Mouse (Mus musculus) embryonic facial prominence, embryonic 10.5 days (tissue): Measurements from ENCODE around the gene Sugp2. TPM values are rescaled to one million over a fixed set of nuclear protein-coding genes. Genes with fewer than 3 reads are reported as not detected.

Experiments
- DNase-seq: peaks from one replicate; pipeline ENCODE4 v3.0.0-alpha.2; 2017; ENCODE audit warnings: low spot score
- H3K27ac ChIP-seq: fragments of 300-500 bp; sonication (generic); replicated peaks from 2 replicates; pipeline ENCODE4 v1.5.1; 2016; ENCODE audit warnings: mild to moderate bottlenecking
- H3K27me3 ChIP-seq: fragments of 300-500 bp; sonication (generic); replicated peaks from 2 replicates; pipeline ENCODE4 v1.6.1; 2016; ENCODE audit warnings: low read depth, mild to moderate bottlenecking; ENCODE audit not compliant: poor library complexity, severe bottlenecking
- H3K36me3 ChIP-seq: fragments of 300-500 bp; sonication (generic); replicated peaks from 2 replicates; pipeline ENCODE4 v1.6.1; 2016; ENCODE audit warnings: mild to moderate bottlenecking, moderate library complexity
- H3K4me1 ChIP-seq: fragments of 300-500 bp; sonication (generic); 2 replicates; pipeline ENCODE4 v1.6.1; 2016
- H3K4me3 ChIP-seq: fragments of 300-500 bp; sonication (generic); 2 replicates; pipeline ENCODE4 v1.5.1; 2016; ENCODE audit warnings: mild to moderate bottlenecking, moderate library complexity
- H3K9me3 ChIP-seq: fragments of 300-500 bp; sonication (generic); 2 replicates; pipeline ENCODE4 v1.6.1; 2016; ENCODE audit warnings: mild to moderate bottlenecking
- WGBS: fragments of 180-500 bp; shearing (Covaris S2); methylation state at CpG from one replicate; pipeline ENCODE4 v1.1.7; 2016; 5-methylcytosine and 5-hydroxymethylcytosine counted together
- polyA plus RNA-seq: library from polyadenylated mRNA; unstranded; fragments of >200 nt; fragmentation: Nextera tagmentation; extraction: Ambion mirVana; gene quantifications from 2 replicates; pipeline ENCODE4 v1.2.1, GENCODE M21; 2016

The Sugp2 gene
- polyA plus RNA-seq, 1 experiment from 2014 or later: 47.0 TPM

- Histone ChIP-seq H3K4me3 (peak within 1 kb of the TSS; percentile 47), H3K9me3 (0 out of 2 replicates have a peak, but pooled peaks cover 5% of the 10 kb centered on the region), H3K27ac (peak within 1 kb of the TSS; percentile 79), H3K4me1 (peaks cover 34% of the 10 kb centered on the region), H3K36me3 (peaks cover 52% of the 10 kb centered on the region), H3K27me3 (peaks cover 28% of the 10 kb centered on the region)
- DNase-seq: peak; percentile 60
- WGBS: 25% methylated on average over 14 of the region's 14 CpGs
Observed at GRCm38 (mm10) chr8:70329124-70329834, 95.3 kb downstream of the Sugp2 start, which contains the start of gene Gdf1. Gdf1 (plus strand) TSS chr8:70329817.

Other genes with a start within 250 kb of the Sugp2 start
- gene Gatad2a, start 237.8 kb upstream of the Sugp2 start, polyA plus RNA-seq: 57.3 and 59.9 TPM in 2 replicates
- 63.9 and 67.3 TPM in 2 replicates for gene Mau2, start 191.5 kb upstream of the Sugp2 start, polyA plus RNA-seq
- gene Sugp1, start 191.4 kb upstream of the Sugp2 start, polyA plus RNA-seq: 53.5 and 56.5 TPM in 2 replicates
- 0.47 and 0.80 TPM in 2 replicates for gene Tm6sf2, start 161.3 kb upstream of the Sugp2 start, polyA plus RNA-seq
- gene Hapln4, start 150.8 kb upstream of the Sugp2 start, polyA plus RNA-seq: 0.14 and 0.24 TPM in 2 replicates
- 6.2 and 6.8 TPM in 2 replicates for gene Ncan, start 113.4 kb upstream of the Sugp2 start, polyA plus RNA-seq
- 32.0 and 33.4 TPM in 2 replicates for gene Nr2c2ap, start 102.9 kb upstream of the Sugp2 start, polyA plus RNA-seq
- 22.4 and 25.2 TPM in 2 replicates for gene Rfxank, start 95.1 kb upstream of the Sugp2 start, polyA plus RNA-seq
- gene Borcs8, start 94.7 kb upstream of the Sugp2 start, polyA plus RNA-seq: 45.8 and 46.8 TPM in 2 replicates
- gene Mef2b, start 94.5 kb upstream of the Sugp2 start, polyA plus RNA-seq: 0.69 and 0.70 TPM in 2 replicates
- 66.1 and 72.1 TPM in 2 replicates for gene Tmem161a, start 61.9 kb upstream of the Sugp2 start, polyA plus RNA-seq
- gene Slc25a42, start 21.9 kb upstream of the Sugp2 start, polyA plus RNA-seq: 2.6 and 2.9 TPM in 2 replicates
- 30.8 and 31.9 TPM in 2 replicates for gene Armc6, start 240 bp downstream of the Sugp2 start, polyA plus RNA-seq
- gene Homer3, start 48.6 kb downstream of the Sugp2 start, polyA plus RNA-seq: 121 and 130 TPM in 2 replicates
- 51.0 and 58.1 TPM in 2 replicates for gene Ddx49, start 68.3 kb downstream of the Sugp2 start, polyA plus RNA-seq
- 293 and 297 TPM in 2 replicates for gene Cope, start 68.3 kb downstream of the Sugp2 start, polyA plus RNA-seq
- 2.3 and 4.1 TPM in 2 replicates for gene Cers1, start 81.5 kb downstream of the Sugp2 start, polyA plus RNA-seq
- gene Gdf1, start 95.6 kb downstream of the Sugp2 start, polyA plus RNA-seq: 5.6 and 5.7 TPM in 2 replicates
- gene Upf1, start 119.1 kb downstream of the Sugp2 start, polyA plus RNA-seq: 21.9 and 22.1 TPM in 2 replicates
- 0.19 and 0.37 TPM in 2 replicates for gene Comp, start 139.3 kb downstream of the Sugp2 start, polyA plus RNA-seq
- gene Crtc1, start 205.4 kb downstream of the Sugp2 start, polyA plus RNA-seq: 17.3 and 20.6 TPM in 2 replicates
- 22.4 and 24.1 TPM in 2 replicates for gene Klhl26, start 242.7 kb downstream of the Sugp2 start, polyA plus RNA-seq